8 mouse cellular contexts compared by ENCODE assay signal in genomic region chr19:53310771-53311523, GRCm38 (mm10). TPM values are rescaled to one million over a fixed set of nuclear protein-coding genes. Genes with fewer than 3 reads are reported as not detected.
DNase-seq lines count a peak whose midpoint lies in the region; ATAC-seq and TF ChIP-seq lines count a peak whose summit lies in the region.

No protein-coding gene starts in this region.

- DNase-seq in layer of hippocampus, adult 2 months (ENCODE audit: low spot score in 2 of 2): no peak
- DNase-seq in layer of hippocampus, adult 8-10 months (ENCODE audit: low spot score in 2 of 2): no peak
- DNase-seq in c-Kit-positive CD71-positive TER-119-positive erythroid progenitor cells, embryonic 14.5 days (ENCODE audit: low spot score): peak; percentile 56
- DNase-seq in forebrain, postnatal 0 days: peak; percentile 49
- peak; percentile 77 for DNase-seq in induced T-regulatory cell, adult 2 months (ENCODE audit: low read depth)
- peak; percentile 60 for DNase-seq in thymus, postnatal 14 days

- peak overlapping the region; percentile 99 for H3K27ac ChIP-seq in layer of hippocampus, adult 2 months
- H3K27ac ChIP-seq in forebrain, postnatal 0 days (ENCODE audit: low read depth, low read length): peak overlapping the region; percentile 98
- peak overlapping the region; percentile 95 for H3K27ac ChIP-seq in liver, embryonic 15.5 days (replicated peaks)
- H3K27ac ChIP-seq in olfactory bulb, adult 2 months (ENCODE audit: insufficient read depth, low read depth, low read length): peak overlapping the region; percentile 76

- peak overlapping the region; percentile 94 for H3K4me2 ChIP-seq in forebrain, postnatal 0 days (ENCODE audit: low read depth)
- peak overlapping the region; percentile 99 for H3K4me2 ChIP-seq in liver, embryonic 15.5 days

- TF ChIP-seq POLR2A in olfactory bulb, adult 2 months (IDR thresholded peaks at IDR 0.05; ENCODE audit: insufficient read depth, low read depth, low read length): no peak

- H3K36me3 ChIP-seq in forebrain, postnatal 0 days (ENCODE audit: insufficient read depth): no peaks in the 10 kb centered on the region
- no peaks in the 10 kb centered on the region for H3K36me3 ChIP-seq in liver, embryonic 15.5 days (replicated peaks)

- H3K9me3 ChIP-seq in forebrain, postnatal 0 days (ENCODE audit: low read length): no peaks in the 10 kb centered on the region
- H3K9me3 ChIP-seq in liver, embryonic 15.5 days (replicated peaks): no peaks in the 10 kb centered on the region

- peak overlapping the region; percentile 90 for H3K4me3 ChIP-seq in layer of hippocampus, adult 2 months
- H3K4me3 ChIP-seq in forebrain, postnatal 0 days (ENCODE audit: low read depth, low read length): peak overlapping the region; percentile 93
- peak overlapping the region; percentile 80 for H3K4me3 ChIP-seq in liver, embryonic 15.5 days (replicated peaks)
- peak overlapping the region; percentile 98 for H3K4me3 ChIP-seq in olfactory bulb, adult 2 months (ENCODE audit: insufficient read depth, low read depth, low read length)

- no peaks in the 10 kb centered on the region for H3K27me3 ChIP-seq in forebrain, postnatal 0 days (ENCODE audit: insufficient read depth, low read length)
- peaks cover 5% of the 10 kb centered on the region for H3K27me3 ChIP-seq in liver, embryonic 15.5 days

- under 1% methylated on average over 48 of the region's 48 CpGs for whole genome bisulfite sequencing in forebrain, postnatal 0 days
- under 1% methylated on average over 47 of the region's 48 CpGs for WGBS in liver, embryonic 15.5 days (ENCODE audit: insufficient replicate concordance)
- WGBS in olfactory bulb, adult 2 months: under 1% methylated on average over 48 of the region's 48 CpGs

- ATAC-seq in forebrain, postnatal 0 days: no peak
- 0 out of 2 replicates have a peak, but pooled peaks have one; percentile 13 for ATAC-seq in liver, embryonic 15.5 days (ENCODE audit: insufficient read depth)

- H3K9ac ChIP-seq in forebrain, postnatal 0 days: peak overlapping the region; percentile 92
- H3K9ac ChIP-seq in liver, embryonic 15.5 days: peak overlapping the region; percentile 89

- H3K4me1 ChIP-seq in forebrain, postnatal 0 days (ENCODE audit: insufficient read depth): peaks cover 5% of the 10 kb centered on the region
- H3K4me1 ChIP-seq in liver, embryonic 15.5 days (replicated peaks): peaks cover 43% of the 10 kb centered on the region
- peaks cover 11% of the 10 kb centered on the region for H3K4me1 ChIP-seq in olfactory bulb, adult 2 months (ENCODE audit: control insufficient read depth, insufficient read depth, low read length)

- TF ChIP-seq CTCF in layer of hippocampus, adult 2 months (conservative IDR thresholded peaks at IDR 0.05): no peak
- TF ChIP-seq CTCF in forebrain, postnatal 0 days (IDR thresholded peaks at IDR 0.05; ENCODE audit: low read depth): no peak
- TF ChIP-seq CTCF in olfactory bulb, adult 2 months (IDR thresholded peaks at IDR 0.05; ENCODE audit: insufficient read depth, low read depth, low read length): no peak

RNA-seq across cellular contexts. Expression of gene Mxi1, which starts 0.6 kb away (rescaled TPM):
- 10 to 100 TPM; 62.8 to 68.6 TPM for total RNA-seq in layer of hippocampus, adult 2 months (2021)
- total RNA-seq in layer of hippocampus, adult 8-10 months (2022): 10 to 100 TPM; 57.8 to 73.4 (median 65.8) TPM
- 37.0 and 48.4 TPM in 2 replicates for total RNA-seq in forebrain, postnatal 0 days (2014; rRNA removed)
- 42.2 and 48.9 TPM in 2 replicates for polyA plus RNA-seq in forebrain, postnatal 0 days (2015; fragmentation: Nextera tagmentation; extraction: Ambion mirVana)
- polyA plus RNA-seq in liver, embryonic 15.5 days (2015; fragmentation: Nextera tagmentation; extraction: Ambion mirVana): 34.8 and 38.3 TPM in 2 replicates
- polyA plus RNA-seq in olfactory bulb, adult 2 months (2012; ENCODE audit: insufficient read depth, insufficient read length, low replicate concordance, missing spikeins): not detected in 2 replicates

Comparison
In these comparisons a context has a peak if more than half of its experiments do, and no peak if none do; other contexts are left out.
1. DNase-seq: peak in c-Kit-positive CD71-positive TER-119-positive erythroid progenitor cells, embryonic 14.5 days (single experiment), forebrain, postnatal 0 days (single experiment), induced T-regulatory cell, adult 2 months (single experiment) and thymus, postnatal 14 days (single experiment); none in layer of hippocampus, adult 2 months (0 of 2) and layer of hippocampus, adult 8-10 months (0 of 2).
2. Peak in every context shown above with its lines, with median percentiles within 50 percentile points of each other: H3K27ac ChIP-seq and H3K4me3 ChIP-seq.